Mouse (Mus musculus) MEL (cell line): ENCODE measurements around the gene Rcsd1.

Experiments used
- MYB ChIP-seq: IDR thresholded peaks from 2 replicates; pipeline ENCODE4 v1.6.1; 2011; ENCODE audit warnings: mild to moderate bottlenecking, low read depth, low read length, improper control_type of control experiment
- RAD21 ChIP-seq: IDR thresholded peaks from 2 replicates; pipeline ENCODE4 v1.6.1; 2011; ENCODE audit warnings: mild to moderate bottlenecking, low read depth, low read length, improper control_type of control experiment

GRCm38 (mm10) chr1:165696040-165696439, 13.5 kb downstream of the Rcsd1 start:
- TF ChIP-seq MYB = no peak
- no peak for TF ChIP-seq RAD21
